Mouse (Mus musculus): ENCODE measurements at regions not wholly inside any gene's neighbourhood (a gene's known extent, or its start where the extent isn't known, plus 50 kb on each side); places are given as distances from the start of the nearest gene placed in this dataset.

- DNase-seq (ENCODE audit: low read depth, low spot score), result no peak
- in situ Hi-C loops (cut with MboI; ENCODE audit: low sequenced_read_pairs in 2 of 2, unreplicated experiment in 2 of 2), result no loop called here
- Histone ChIP-seq H3K27ac (ENCODE audit: insufficient read depth, low read depth, low read length, poor library complexity, severe bottlenecking) (no peak overlapping the region), H3K9me3 (ENCODE audit: control insufficient read depth, insufficient read depth, low read depth, low read length) (no peaks in the 10 kb centered on the region), H3K4me1 (ENCODE audit: control insufficient read depth in 2 of 2, insufficient read depth in 2 of 2, low read length in 2 of 2, poor library complexity in 1 of 2) (peaks cover 5 to 15% of the 10 kb centered on the region in 2 experiments; a peak in 3 of 4 replicates), H3K4me3 (ENCODE audit: insufficient read depth in 1 of 2, low read depth in 1 of 2, low read length in 2 of 2, poor library complexity in 1 of 2, severe bottlenecking in 1 of 2) (no peak overlapping the region), H3K36me3 (ENCODE audit: control insufficient read depth, insufficient read depth, low read length, poor library complexity, severe bottlenecking) (no peaks in the 10 kb centered on the region), H3K9ac (ENCODE audit: insufficient read depth, low read depth, low read length, poor library complexity, severe bottlenecking) (no peak overlapping the region)
- TF ChIP-seq ZNF384 (IDR thresholded peaks at IDR 0.05; ENCODE audit: low read depth, low read length) (no peak), ZC3H11A (IDR thresholded peaks at IDR 0.05; ENCODE audit: borderline replicate concordance, low read depth, low read length) (no peak), HCFC1 (IDR thresholded peaks at IDR 0.05; ENCODE audit: borderline replicate concordance, insufficient read depth, low read length) (no peak), CHD2 (IDR thresholded peaks at IDR 0.05; ENCODE audit: low read depth, low read length) (no peak), MAFK (IDR thresholded peaks at IDR 0.05; ENCODE audit: insufficient read depth, low read depth, low read length) (no peak)
These were observed 71.5 kb upstream of the Thpo start for GRCm38 (mm10) chr16:20805793-20806192.

GRCm38 (mm10) chr16:20805086-20805485 lies 70.8 kb upstream of the Thpo start:
- Histone ChIP-seq H3K27ac (ENCODE audit: insufficient read depth, low read depth, low read length, poor library complexity, severe bottlenecking) (peak overlapping the region; percentile 62; the same call in 1 of the 2 replicates), H3K4me3 (ENCODE audit: insufficient read depth in 1 of 2, low read depth in 1 of 2, low read length in 2 of 2, poor library complexity in 1 of 2, severe bottlenecking in 1 of 2) (0 out of 4 replicates have a peak overlapping the region, but pooled peaks of 1 of the 2 experiments have one; percentile 18), H3K9ac (ENCODE audit: insufficient read depth, low read depth, low read length, poor library complexity, severe bottlenecking) (no peak overlapping the region), H3K9me3 (ENCODE audit: control insufficient read depth, insufficient read depth, low read depth, low read length) (no peaks in the 10 kb centered on the region), H3K36me3 (ENCODE audit: control insufficient read depth, insufficient read depth, low read length, poor library complexity, severe bottlenecking) (no peaks in the 10 kb centered on the region), H3K4me1 (ENCODE audit: control insufficient read depth in 2 of 2, insufficient read depth in 2 of 2, low read length in 2 of 2, poor library complexity in 1 of 2) (peaks cover 5 to 15% of the 10 kb centered on the region in 2 experiments; a peak in 3 of 4 replicates)
- peak; percentile 44 for DNase-seq (ENCODE audit: low read depth, low spot score)
- TF ChIP-seq MAFK (IDR thresholded peaks at IDR 0.05; ENCODE audit: insufficient read depth, low read depth, low read length) (no peak), ZNF384 (IDR thresholded peaks at IDR 0.05; ENCODE audit: low read depth, low read length) (no peak), ZC3H11A (IDR thresholded peaks at IDR 0.05; ENCODE audit: borderline replicate concordance, low read depth, low read length) (no peak), HCFC1 (IDR thresholded peaks at IDR 0.05; ENCODE audit: borderline replicate concordance, insufficient read depth, low read length) (no peak), CHD2 (IDR thresholded peaks at IDR 0.05; ENCODE audit: low read depth, low read length) (no peak)
- in situ Hi-C loops (cut with MboI; ENCODE audit: low sequenced_read_pairs in 2 of 2, unreplicated experiment in 2 of 2), result no loop called here

- H3K9me3 ChIP-seq (ENCODE audit: control insufficient read depth, insufficient read depth, low read depth, low read length), result no peaks in the 10 kb centered on the region
- H3K4me3 ChIP-seq (ENCODE audit: insufficient read depth in 1 of 2, low read depth in 1 of 2, low read length in 2 of 2, poor library complexity in 1 of 2, severe bottlenecking in 1 of 2), result peak overlapping the region in 1 of 2 experiments; percentile 30; a peak in 1 of 4 replicates
- H3K27ac ChIP-seq (ENCODE audit: insufficient read depth, low read depth, low read length, poor library complexity, severe bottlenecking), result peak overlapping the region; percentile 62; the same call in 1 of the 2 replicates
- no peak overlapping the region for H3K9ac ChIP-seq (ENCODE audit: insufficient read depth, low read depth, low read length, poor library complexity, severe bottlenecking)
- DNase-seq (ENCODE audit: low read depth, low spot score), result peak; percentile 79
- H3K4me1 ChIP-seq (ENCODE audit: control insufficient read depth in 2 of 2, insufficient read depth in 2 of 2, low read length in 2 of 2, poor library complexity in 1 of 2), result peaks cover 5 to 15% of the 10 kb centered on the region in 2 experiments; a peak in 3 of 4 replicates
- no peaks in the 10 kb centered on the region for H3K36me3 ChIP-seq (ENCODE audit: control insufficient read depth, insufficient read depth, low read length, poor library complexity, severe bottlenecking)
- TF ChIP-seq CHD2 (IDR thresholded peaks at IDR 0.05; ENCODE audit: low read depth, low read length) (0 out of 2 replicates have a peak, but pooled peaks have one; percentile 16), HCFC1 (IDR thresholded peaks at IDR 0.05; ENCODE audit: borderline replicate concordance, insufficient read depth, low read length) (no peak), ZNF384 (IDR thresholded peaks at IDR 0.05; ENCODE audit: low read depth, low read length) (no peak), ZC3H11A (IDR thresholded peaks at IDR 0.05; ENCODE audit: borderline replicate concordance, low read depth, low read length) (peak; percentile 79; the same call in 1 of the 2 replicates), MAFK (IDR thresholded peaks at IDR 0.05; ENCODE audit: insufficient read depth, low read depth, low read length) (no peak)
- in situ Hi-C loops (cut with MboI; ENCODE audit: low sequenced_read_pairs in 2 of 2, unreplicated experiment in 2 of 2), result no loop called here
These were observed 70.3 kb upstream of the Thpo start for GRCm38 (mm10) chr16:20804601-20805017.

GRCm38 (mm10) chr16:20803278-20803930 lies 69.1 kb upstream of the Thpo start:
- H3K9me3 ChIP-seq (ENCODE audit: control insufficient read depth, insufficient read depth, low read depth, low read length), result no peaks in the 10 kb centered on the region
- no peak overlapping the region for H3K4me3 ChIP-seq (ENCODE audit: insufficient read depth in 1 of 2, low read depth in 1 of 2, low read length in 2 of 2, poor library complexity in 1 of 2, severe bottlenecking in 1 of 2)
- no peak overlapping the region for H3K27ac ChIP-seq (ENCODE audit: insufficient read depth, low read depth, low read length, poor library complexity, severe bottlenecking)
- H3K36me3 ChIP-seq (ENCODE audit: control insufficient read depth, insufficient read depth, low read length, poor library complexity, severe bottlenecking), result no peaks in the 10 kb centered on the region
- H3K4me1 ChIP-seq (ENCODE audit: control insufficient read depth in 2 of 2, insufficient read depth in 2 of 2, low read length in 2 of 2, poor library complexity in 1 of 2), result peaks cover 5 to 15% of the 10 kb centered on the region in 2 experiments; a peak in 3 of 4 replicates
- in situ Hi-C loops (cut with MboI; ENCODE audit: low sequenced_read_pairs in 2 of 2, unreplicated experiment in 2 of 2), result no loop called here
- DNase-seq (ENCODE audit: low read depth, low spot score), result no peak
- H3K9ac ChIP-seq (ENCODE audit: insufficient read depth, low read depth, low read length, poor library complexity, severe bottlenecking), result no peak overlapping the region
- no peak for TF ChIP-seq ZNF384 (IDR thresholded peaks at IDR 0.05; ENCODE audit: low read depth, low read length)
- no peak for TF ChIP-seq CHD2 (IDR thresholded peaks at IDR 0.05; ENCODE audit: low read depth, low read length)
- no peak for TF ChIP-seq MAFK (IDR thresholded peaks at IDR 0.05; ENCODE audit: insufficient read depth, low read depth, low read length)
- TF ChIP-seq HCFC1 (IDR thresholded peaks at IDR 0.05; ENCODE audit: borderline replicate concordance, insufficient read depth, low read length), result no peak
- no peak for TF ChIP-seq ZC3H11A (IDR thresholded peaks at IDR 0.05; ENCODE audit: borderline replicate concordance, low read depth, low read length)
